Mouse (Mus musculus): ENCODE data around the gene Klra7.
"Not testable (repeated sequence)": the region's sequence is repeated elsewhere in the genome, so short reads cannot be mapped to it uniquely, and the experiment has no call there.

Klra7 gene

GRCm38 (mm10) chr6:130233222-130233621 is at the start of gene Klra7:
Gene Klra7, minus strand, starts transcription at chr6:130233322.
- no peak for DNase-seq (ENCODE audit: low spot score)

- DNase-seq (ENCODE audit: low spot score), result not testable (repeated sequence)
Measured at GRCm38 (mm10) chr6:130281828-130282227, 48.7 kb upstream of the Klra7 start, which contains the start of gene Klra10. Gene Klra10, minus strand, starts transcription at chr6:130281928.

DNA sequence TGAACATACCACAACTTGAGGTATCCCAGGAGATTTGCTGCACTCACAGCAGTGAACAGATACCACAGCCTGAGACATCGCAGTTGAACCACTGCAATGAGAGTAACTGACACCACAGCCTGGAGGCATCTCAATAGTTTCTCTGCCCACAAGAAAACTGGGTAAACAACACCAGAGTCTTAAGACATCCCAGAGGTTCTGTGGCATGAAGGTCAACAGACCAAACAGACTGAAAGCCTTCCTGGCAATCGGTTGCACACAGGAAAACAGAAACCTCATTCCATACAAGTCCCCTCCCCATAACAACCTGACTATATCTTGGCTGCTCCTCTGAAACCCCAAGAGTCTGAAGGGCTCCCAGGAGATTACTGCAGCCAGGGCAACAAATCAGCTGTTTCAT is 22.2 kb upstream of the Klra7 start:
- DNase-seq (ENCODE audit: low spot score), result no peak

- no peak for DNase-seq (ENCODE audit: low spot score)
Measured at GRCm38 (mm10) chr6:130237536-130237935, 4.4 kb upstream of the Klra7 start.

- DNase-seq (ENCODE audit: low spot score), result no peak
Measured at GRCm38 (mm10) chr6:130236635-130237034, 3.5 kb upstream of the Klra7 start.

DNA sequence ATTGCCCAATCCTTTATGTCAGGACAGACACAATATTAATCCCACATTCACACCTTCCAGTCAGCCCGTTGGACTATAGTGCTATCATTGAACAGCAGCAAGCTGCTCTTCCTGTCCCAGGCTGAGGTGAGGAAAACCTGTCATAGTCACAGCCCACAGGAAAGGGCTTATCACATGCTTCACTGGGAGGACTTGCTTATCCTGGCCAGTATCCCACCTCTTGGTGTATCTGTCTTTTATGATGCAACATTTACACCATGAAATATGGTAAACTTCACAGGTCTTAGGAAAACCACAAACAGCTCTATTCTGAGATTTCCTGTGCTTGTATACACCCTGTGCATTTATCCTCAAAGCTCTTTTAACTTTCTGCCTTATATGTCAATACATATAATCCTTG is 35.7 kb downstream of the Klra7 start:
- DNase-seq (ENCODE audit: low spot score), result not testable (repeated sequence)

DNA sequence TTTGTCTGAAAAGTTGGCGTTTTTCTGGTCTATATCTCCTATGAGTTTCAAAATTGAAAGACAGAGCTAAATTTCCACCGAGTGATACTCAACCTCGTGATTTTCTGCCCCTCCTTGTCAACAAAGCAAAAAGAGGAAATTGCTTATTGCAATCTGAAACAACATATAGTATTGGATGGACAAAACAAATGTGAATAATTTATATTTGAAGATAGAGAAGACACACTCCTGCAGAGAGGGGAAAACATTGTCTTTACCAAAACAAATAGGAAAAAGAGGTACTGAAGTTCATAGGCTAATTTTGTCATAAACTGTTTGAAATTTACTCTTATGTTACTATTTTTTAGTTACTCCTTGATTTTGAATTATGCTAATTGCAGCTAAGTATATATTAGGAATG is 40.1 kb downstream of the Klra7 start, which contains the start of gene Klra9:
Gene Klra9 (minus strand): TSS at position 101 of the 400 bp plus-strand sequence.
- DNase-seq (ENCODE audit: low spot score), result not testable (repeated sequence)

Data from urinary bladder, postnatal 14 days (tissue).